Mouse (Mus musculus) gastrocnemius, postnatal 14 days (tissue): Measurements from ENCODE around the gene Rec114. TPM values are rescaled to one million over a fixed set of nuclear protein-coding genes. Genes with fewer than 3 reads are reported as not detected.

ENCODE experiments used
- DNase-seq: peaks from one replicate; pipeline ENCODE4 v3.0.0; 2021; ENCODE audit warnings: mixed read lengths
- intact Hi-C: fragments of 180-260 bp; cut with DNase I; formaldehyde crosslinking; loops from one replicate; pipeline ENCODE4 v1.15.1; 2025; ENCODE audit warnings: low total_unique reads
- total RNA-seq, 2 experiments: library from RNA; stranded (reverse); gene quantifications; 2 replicates each; pipeline ENCODE4 v1.2.3; 2021

The Rec114 gene
- total RNA-seq, 2 experiments from 2014 or later = 0.45 TPM; not detected in 1

GRCm38 (mm10) chr9:58669071-58669470 is 74.7 kb downstream of the Rec114 start:
- intact Hi-C loops = no loop called here
- no peak for DNase-seq

GRCm38 (mm10) chr9:58668171-58668570 is 75.6 kb downstream of the Rec114 start:
- intact Hi-C loops = no loop called here

GRCm38 (mm10) chr9:58667244-58667643 is 76.5 kb downstream of the Rec114 start:
- intact Hi-C loops = no loop called here
- DNase-seq = no peak

More at GRCm38 (mm10) chr9:58668171-58668570, 75.6 kb downstream of the Rec114 start:
- no peak for DNase-seq

DNA sequence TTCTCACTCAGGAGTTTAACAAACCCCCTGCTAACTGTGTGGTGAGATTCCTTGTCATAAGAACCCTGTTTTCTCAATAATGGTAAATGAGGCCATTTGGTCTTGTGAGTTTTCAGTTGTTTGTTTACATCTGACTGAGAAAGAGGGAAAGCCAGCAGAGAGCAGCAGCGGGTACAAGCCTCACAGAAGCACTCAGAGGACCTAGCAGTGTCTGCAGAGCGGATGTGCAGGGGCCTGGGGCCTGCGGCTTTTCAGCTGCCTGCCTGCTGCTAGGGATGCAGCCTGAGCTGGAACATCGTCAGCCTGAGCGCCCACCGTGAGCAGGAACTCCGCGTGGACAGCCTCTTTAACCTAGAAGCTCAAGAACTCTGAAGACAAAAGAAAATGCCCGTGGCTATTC is 77.6 kb downstream of the Rec114 start:
- intact Hi-C loops = no loop called here
- no peak for DNase-seq

GRCm38 (mm10) chr9:58665492-58665891 is 78.3 kb downstream of the Rec114 start:
- intact Hi-C loops = no loop called here
- no peak for DNase-seq

- DNase-seq = no peak
- intact Hi-C loops = no loop called here
These were observed 81.0 kb downstream of the Rec114 start for GRCm38 (mm10) chr9:58662791-58663190.

DNA sequence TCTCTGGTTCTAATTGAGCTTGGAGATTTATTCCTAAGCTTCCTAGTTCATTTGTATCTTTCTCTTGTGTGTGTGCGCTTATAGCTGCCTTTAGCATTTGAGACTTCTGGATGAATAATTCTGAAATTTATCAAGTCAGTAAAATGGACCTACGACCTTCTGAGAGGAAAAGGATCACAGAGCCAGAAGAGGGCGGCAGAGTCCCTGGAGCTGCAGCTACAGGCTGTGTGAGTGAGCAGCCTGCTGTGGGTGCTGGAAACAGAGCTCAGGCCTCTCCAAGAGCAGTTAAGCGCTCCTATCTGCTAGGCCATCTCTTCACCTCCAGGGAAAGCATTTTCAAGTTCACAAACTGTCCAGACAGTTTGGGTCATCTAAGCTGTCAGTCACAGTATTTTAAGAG is 81.8 kb downstream of the Rec114 start:
- intact Hi-C loops = no loop called here
- DNase-seq = no peak

GRCm38 (mm10) chr9:58660673-58661072 is 83.1 kb downstream of the Rec114 start:
- intact Hi-C loops = no loop called here
- DNase-seq = no peak

DNA sequence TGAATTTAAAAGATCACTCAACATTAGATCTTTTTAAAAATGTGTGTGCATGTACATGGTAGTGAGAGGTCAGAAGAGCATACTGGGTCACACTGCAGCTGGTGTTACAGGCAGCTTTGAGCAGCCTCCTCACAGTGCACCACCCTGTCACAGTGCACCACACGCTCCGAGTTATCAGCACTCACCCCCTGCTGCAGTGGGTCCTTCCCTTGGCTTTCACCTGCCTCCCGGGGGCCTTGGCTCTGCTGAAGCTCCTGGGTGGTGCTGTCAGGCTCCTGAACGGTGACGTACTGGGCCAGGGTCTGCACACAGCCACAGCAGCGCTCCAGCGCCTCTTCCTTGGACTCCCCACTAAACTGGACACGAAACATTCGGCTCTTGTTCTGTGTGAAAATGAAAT is 83.8 kb downstream of the Rec114 start:
- intact Hi-C loops = no loop called here

GRCm38 (mm10) chr9:58659331-58659730 is 84.4 kb downstream of the Rec114 start:
- intact Hi-C loops = no loop called here
- DNase-seq = no peak

More for the DNA sequence above, 83.8 kb downstream of the Rec114 start:
- no peak for DNase-seq

GRCm38 (mm10) chr9:58658596-58659309 is 85.0 kb downstream of the Rec114 start:
- intact Hi-C loops = no loop called here
- DNase-seq = no peak

GRCm38 (mm10) chr9:58657735-58658512 is 85.8 kb downstream of the Rec114 start:
- intact Hi-C loops = no loop called here

GRCm38 (mm10) chr9:58656824-58657223 is 86.9 kb downstream of the Rec114 start:
- DNase-seq = no peak
- intact Hi-C loops = no loop called here

More at GRCm38 (mm10) chr9:58657735-58658512, 85.8 kb downstream of the Rec114 start:
- DNase-seq = no peak

- no peak for DNase-seq
- intact Hi-C loops = no loop called here
These were observed 87.4 kb downstream of the Rec114 start for GRCm38 (mm10) chr9:58656396-58656795.

- intact Hi-C loops = loop anchor here (5.0 kb wide), 1 partner anchor 117 kb away; no protein-coding TSS in a partner anchor
- no peak for DNase-seq
These were observed 89.3 kb downstream of the Rec114 start for GRCm38 (mm10) chr9:58654494-58654893.

DNA sequence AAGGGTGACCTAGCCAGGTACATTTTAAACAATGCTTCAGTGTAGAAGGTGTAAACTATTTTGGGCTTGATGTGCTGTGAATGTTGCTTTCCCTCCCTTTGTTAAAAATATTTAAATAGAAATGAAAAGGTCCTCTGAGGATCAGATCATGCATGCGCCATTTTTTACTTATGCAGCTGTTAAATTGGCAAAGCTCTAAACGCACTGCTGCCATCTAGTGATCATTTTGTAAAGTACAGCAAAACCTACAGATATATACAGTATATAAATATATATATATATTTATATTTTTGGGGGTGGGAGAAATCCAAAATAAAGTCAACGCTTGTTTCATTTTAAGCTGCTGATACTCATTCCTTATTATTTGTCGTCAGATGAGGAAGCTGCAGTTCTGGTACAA is 91.8 kb downstream of the Rec114 start:
- DNase-seq = no peak

DNA sequence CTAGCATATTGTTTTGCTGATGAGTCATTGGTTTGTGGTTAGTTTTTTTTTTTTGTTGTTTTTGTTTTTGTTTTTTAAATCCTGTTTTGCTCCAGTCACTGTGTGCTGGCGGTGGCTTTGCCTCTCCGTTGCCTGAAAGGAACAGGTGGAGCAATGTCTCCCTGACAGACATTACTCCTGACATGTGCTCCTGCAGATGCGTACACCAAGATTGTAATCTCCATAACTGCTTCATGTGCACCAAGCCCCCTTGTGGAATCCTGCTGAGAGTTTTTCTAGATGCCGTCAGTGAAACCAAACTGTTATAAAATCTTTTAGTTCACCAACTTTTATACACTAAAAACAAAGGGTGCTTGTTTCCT is 94.5 kb downstream of the Rec114 start:
- DNase-seq = no peak
- intact Hi-C loops = no loop called here

More for the DNA sequence above, 91.8 kb downstream of the Rec114 start:
- intact Hi-C loops = loop anchor here (2.0 to 5.0 kb wide), 2 partner anchors 73 to 115 kb away; no protein-coding TSS in a partner anchor

DNA sequence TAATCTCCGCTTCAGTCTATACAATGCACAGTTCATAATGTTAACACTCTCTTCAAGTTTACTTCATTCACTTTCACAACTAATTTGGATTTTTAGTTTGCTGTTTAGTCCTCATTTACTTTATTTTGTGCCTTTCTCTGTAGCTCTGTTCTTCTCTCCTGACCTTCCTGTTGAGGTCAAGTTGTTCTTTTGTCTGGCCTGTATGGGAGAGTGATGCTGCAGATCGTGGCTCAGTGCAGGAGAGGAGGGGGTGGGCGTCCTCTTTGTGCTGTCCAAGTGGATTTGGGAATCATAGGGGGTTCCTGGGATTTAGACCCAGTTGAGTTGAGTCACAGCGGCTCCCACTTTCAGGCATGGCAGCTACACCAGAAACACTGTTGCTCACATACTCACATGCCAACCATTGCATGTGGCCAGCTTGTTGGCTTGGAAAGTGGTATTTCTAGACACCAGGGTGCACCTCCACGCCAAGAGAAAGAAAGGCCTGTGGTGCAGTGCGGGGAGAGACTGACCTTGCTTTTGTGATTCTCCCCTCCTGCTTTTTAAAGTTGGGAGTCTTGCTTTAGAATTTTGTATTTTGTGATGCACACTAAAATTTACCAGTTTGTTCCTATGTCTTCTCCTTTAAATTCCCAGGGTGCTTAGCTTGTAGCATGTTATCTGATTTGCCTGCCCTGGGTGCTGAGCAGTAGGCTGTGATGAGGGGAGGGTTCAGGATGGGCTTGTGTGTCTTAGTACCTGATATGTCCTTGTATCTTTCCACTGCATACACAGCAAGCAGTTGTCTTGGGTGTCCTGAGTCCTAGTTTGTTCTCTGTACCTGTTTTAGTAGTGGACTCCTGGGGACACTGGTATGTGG is 95.1 kb downstream of the Rec114 start:
- intact Hi-C loops = no loop called here
- no peak for DNase-seq

- no peak for DNase-seq
- intact Hi-C loops = no loop called here
These were observed 113.3 kb downstream of the Rec114 start for GRCm38 (mm10) chr9:58630441-58630840.

DNA sequence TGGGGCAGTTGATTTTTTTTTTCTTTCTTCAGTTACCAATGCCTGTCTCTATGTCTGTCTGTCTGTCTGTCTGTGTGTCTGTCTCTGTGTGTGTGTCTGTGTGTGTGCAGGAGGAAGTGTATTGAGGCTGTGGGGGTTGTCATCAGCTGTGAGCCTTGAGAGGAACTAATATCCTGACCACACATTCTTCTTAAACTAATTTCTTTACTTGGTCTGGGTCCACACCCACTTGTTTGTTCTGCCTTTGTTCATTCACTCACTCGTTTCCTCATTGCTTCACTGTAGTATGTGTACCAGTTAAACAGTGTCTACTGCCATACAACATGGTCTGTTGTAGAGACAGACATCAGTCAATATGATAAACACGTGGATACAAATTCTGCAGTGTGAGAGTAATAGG is 116.6 kb downstream of the Rec114 start:
- no peak for DNase-seq
- intact Hi-C loops = no loop called here
